Mouse (Mus musculus) hindbrain, embryonic 13.5 days (tissue): ENCODE results near the gene Larp6. TPM values are rescaled to one million over a fixed set of nuclear protein-coding genes. Genes with fewer than 3 reads are reported as not detected.

Experiments
- ATAC-seq: fragments of 200-750 bp; cut with Nextera tagmentation; 2 replicates; pipeline ENCODE4 v1.8.0; 2017; ENCODE audit warnings: moderate TSS enrichment; ENCODE audit not compliant: low FRiP score
- H3K27ac ChIP-seq: fragments of 300-500 bp; sonication (generic); 2 replicates; pipeline ENCODE4 v1.5.1; 2015; ENCODE audit warnings: inconsistent platforms, mild to moderate bottlenecking, moderate library complexity
- H3K27me3 ChIP-seq: fragments of 300-500 bp; sonication (generic); 2 replicates; pipeline ENCODE4 v1.6.1; 2015; ENCODE audit warnings: mild to moderate bottlenecking, inconsistent platforms
- H3K36me3 ChIP-seq: fragments of 300-500 bp; sonication (generic); 2 replicates; pipeline ENCODE4 v1.6.1; 2015; ENCODE audit warnings: mild to moderate bottlenecking, inconsistent platforms
- H3K4me1 ChIP-seq: fragments of 300-500 bp; sonication (generic); replicated peaks from 2 replicates; pipeline ENCODE4 v1.6.1; 2015; ENCODE audit warnings: inconsistent platforms
- H3K4me2 ChIP-seq: fragments of 300-500 bp; sonication (generic); 2 replicates; pipeline ENCODE4 v1.6.1; 2015; ENCODE audit warnings: inconsistent platforms, mild to moderate bottlenecking, moderate library complexity
- H3K4me3 ChIP-seq: fragments of 300-500 bp; sonication (generic); 2 replicates; pipeline ENCODE4 v1.5.1; 2015; ENCODE audit warnings: mild to moderate bottlenecking, inconsistent platforms
- H3K9ac ChIP-seq: fragments of 300-500 bp; sonication (generic); 2 replicates; pipeline ENCODE4 v1.6.1; 2015; ENCODE audit warnings: mild to moderate bottlenecking, inconsistent platforms
- H3K9me3 ChIP-seq: fragments of 300-500 bp; sonication (generic); 2 replicates; pipeline ENCODE4 v1.6.1; 2016; ENCODE audit warnings: inconsistent platforms
- WGBS: fragments of 180-500 bp; shearing (Covaris S2); methylation state at CpG from one replicate; pipeline ENCODE4 v1.1.7; 2015; 5-methylcytosine and 5-hydroxymethylcytosine counted together
- polyA plus RNA-seq: library from polyadenylated mRNA; unstranded; fragments of >200 nt; fragmentation: Nextera tagmentation; extraction: Ambion mirVana; gene quantifications from 2 replicates; pipeline ENCODE4 v1.2.1, GENCODE M21; 2015

Larp6 gene
- polyA plus RNA-seq, 1 experiment from 2014 or later = 10.3 TPM

- H3K36me3 ChIP-seq = no peaks in the 10 kb centered on the region
- H3K9me3 ChIP-seq = no peaks in the 10 kb centered on the region
- H3K4me3 ChIP-seq = no peak overlapping the region
- peaks cover 4% of the 10 kb centered on the region; the same call in 1 of the 2 replicates for H3K4me1 ChIP-seq
- H3K27ac ChIP-seq = no peak overlapping the region
- no peak overlapping the region for H3K9ac ChIP-seq
- WGBS = 83% methylated on average over 2 of the region's 2 CpGs
- ATAC-seq = no peak
- no peak overlapping the region for H3K4me2 ChIP-seq
- H3K27me3 ChIP-seq = no peaks in the 10 kb centered on the region
These were observed 35.4 kb downstream of the Larp6 start for GRCm38 (mm10) chr9:60748191-60748590.

- Histone ChIP-seq H3K9me3 (no peaks in the 10 kb centered on the region), H3K4me2 (no peak overlapping the region), H3K36me3 (no peaks in the 10 kb centered on the region), H3K27ac (no peak overlapping the region), H3K9ac (no peak overlapping the region), H3K4me1 (no peaks in the 10 kb centered on the region), H3K27me3 (no peaks in the 10 kb centered on the region), H3K4me3 (no peak overlapping the region)
- ATAC-seq = no peak
- WGBS = 85% methylated on average over 2 of the region's 2 CpGs
These were observed 36.3 kb downstream of the Larp6 start for GRCm38 (mm10) chr9:60749105-60749504.

GRCm38 (mm10) chr9:60751098-60751497 is 38.3 kb downstream of the Larp6 start:
- WGBS = 92% methylated on average over 5 of the region's 5 CpGs

GRCm38 (mm10) chr9:60751971-60752370 is 39.2 kb downstream of the Larp6 start:
- H3K9ac ChIP-seq = no peak overlapping the region
- no peaks in the 10 kb centered on the region for H3K9me3 ChIP-seq
- no peak overlapping the region for H3K4me2 ChIP-seq
- H3K4me3 ChIP-seq = no peak overlapping the region
- H3K27me3 ChIP-seq = no peaks in the 10 kb centered on the region
- no peaks in the 10 kb centered on the region for H3K4me1 ChIP-seq
- 61% methylated on average over 6 of the region's 6 CpGs for WGBS
- no peak overlapping the region for H3K27ac ChIP-seq
- no peak for ATAC-seq
- no peaks in the 10 kb centered on the region for H3K36me3 ChIP-seq

More at GRCm38 (mm10) chr9:60751098-60751497, 38.3 kb downstream of the Larp6 start:
- no peaks in the 10 kb centered on the region for H3K27me3 ChIP-seq
- no peaks in the 10 kb centered on the region for H3K4me1 ChIP-seq
- no peak overlapping the region for H3K4me2 ChIP-seq
- no peak for ATAC-seq
- H3K4me3 ChIP-seq = no peak overlapping the region
- no peaks in the 10 kb centered on the region for H3K9me3 ChIP-seq
- no peaks in the 10 kb centered on the region for H3K36me3 ChIP-seq
- H3K9ac ChIP-seq = no peak overlapping the region
- no peak overlapping the region for H3K27ac ChIP-seq

GRCm38 (mm10) chr9:60752636-60753035 is 39.8 kb downstream of the Larp6 start:
- H3K4me1 ChIP-seq = no peaks in the 10 kb centered on the region
- ATAC-seq = no peak
- no peak overlapping the region for H3K4me3 ChIP-seq
- H3K4me2 ChIP-seq = no peak overlapping the region
- H3K27me3 ChIP-seq = no peaks in the 10 kb centered on the region
- H3K27ac ChIP-seq = no peak overlapping the region
- no peaks in the 10 kb centered on the region for H3K36me3 ChIP-seq
- H3K9ac ChIP-seq = no peak overlapping the region
- H3K9me3 ChIP-seq = no peaks in the 10 kb centered on the region

GRCm38 (mm10) chr9:60756258-60756657 is 43.5 kb downstream of the Larp6 start:
- Histone ChIP-seq H3K36me3 (no peaks in the 10 kb centered on the region), H3K27ac (no peak overlapping the region), H3K9me3 (no peaks in the 10 kb centered on the region), H3K4me1 (no peaks in the 10 kb centered on the region), H3K4me3 (no peak overlapping the region), H3K9ac (no peak overlapping the region), H3K27me3 (no peaks in the 10 kb centered on the region), H3K4me2 (no peak overlapping the region)
- 38% methylated on average over 6 of the region's 6 CpGs for WGBS
- no peak for ATAC-seq

GRCm38 (mm10) chr9:60756866-60757740 is 44.3 kb downstream of the Larp6 start:
- no peak overlapping the region for H3K9ac ChIP-seq
- no peaks in the 10 kb centered on the region for H3K27me3 ChIP-seq
- H3K27ac ChIP-seq = 0 out of 2 replicates have a peak overlapping the region, but pooled peaks have one; percentile 18
- no peak overlapping the region for H3K4me3 ChIP-seq
- H3K4me2 ChIP-seq = no peak overlapping the region
- no peaks in the 10 kb centered on the region for H3K36me3 ChIP-seq
- no peaks in the 10 kb centered on the region for H3K9me3 ChIP-seq
- WGBS = 77% methylated on average over 15 of the region's 15 CpGs
- H3K4me1 ChIP-seq = no peaks in the 10 kb centered on the region
- ATAC-seq = no peak

- H3K4me1 ChIP-seq = no peaks in the 10 kb centered on the region
- H3K9ac ChIP-seq = no peak overlapping the region
- H3K27me3 ChIP-seq = no peaks in the 10 kb centered on the region
- H3K27ac ChIP-seq = no peak overlapping the region
- H3K9me3 ChIP-seq = no peaks in the 10 kb centered on the region
- 53% methylated on average over 5 of the region's 5 CpGs for WGBS
- no peaks in the 10 kb centered on the region for H3K36me3 ChIP-seq
- H3K4me2 ChIP-seq = no peak overlapping the region
- ATAC-seq = no peak
- no peak overlapping the region for H3K4me3 ChIP-seq
These were observed 45.0 kb downstream of the Larp6 start for GRCm38 (mm10) chr9:60757817-60758216.

GRCm38 (mm10) chr9:60759436-60760007 is 46.7 kb downstream of the Larp6 start:
- H3K4me1 ChIP-seq = no peaks in the 10 kb centered on the region
- no peaks in the 10 kb centered on the region for H3K9me3 ChIP-seq
- no peaks in the 10 kb centered on the region for H3K27me3 ChIP-seq
- no peak overlapping the region for H3K4me3 ChIP-seq
- WGBS = 75% methylated on average over 10 of the region's 10 CpGs
- no peak overlapping the region for H3K9ac ChIP-seq
- no peak overlapping the region for H3K4me2 ChIP-seq
- no peaks in the 10 kb centered on the region for H3K36me3 ChIP-seq
- H3K27ac ChIP-seq = no peak overlapping the region
- ATAC-seq = no peak

- Histone ChIP-seq H3K4me2 (no peak overlapping the region), H3K27me3 (no peaks in the 10 kb centered on the region), H3K27ac (no peak overlapping the region), H3K36me3 (no peaks in the 10 kb centered on the region), H3K4me1 (0 out of 2 replicates have a peak, but pooled peaks cover 7% of the 10 kb centered on the region), H3K4me3 (no peak overlapping the region), H3K9me3 (no peaks in the 10 kb centered on the region), H3K9ac (no peak overlapping the region)
- no peak for ATAC-seq
- 44% methylated on average over 2 of the region's 2 CpGs for WGBS
These were observed 52.4 kb downstream of the Larp6 start for GRCm38 (mm10) chr9:60765181-60765580.

- no peaks in the 10 kb centered on the region for H3K36me3 ChIP-seq
- H3K27ac ChIP-seq = no peak overlapping the region
- no peaks in the 10 kb centered on the region for H3K27me3 ChIP-seq
- WGBS = 75% methylated on average over 9 of the region's 9 CpGs
- no peak overlapping the region for H3K4me2 ChIP-seq
- no peaks in the 10 kb centered on the region for H3K9me3 ChIP-seq
- ATAC-seq = no peak
- no peak overlapping the region for H3K9ac ChIP-seq
- H3K4me1 ChIP-seq = 0 out of 2 replicates have a peak, but pooled peaks cover 7% of the 10 kb centered on the region
- no peak overlapping the region for H3K4me3 ChIP-seq
These were observed 55.6 kb downstream of the Larp6 start for GRCm38 (mm10) chr9:60768393-60768792.

- ATAC-seq = no peak
- WGBS = 82% methylated on average over 6 of the region's 6 CpGs
- no peaks in the 10 kb centered on the region for H3K27me3 ChIP-seq
These were observed 56.9 kb downstream of the Larp6 start for GRCm38 (mm10) chr9:60769711-60770111.

More at GRCm38 (mm10) chr9:60769711-60770111, 56.9 kb downstream of the Larp6 start:
- Histone ChIP-seq H3K27ac (no peak overlapping the region; the same call in 1 of the 2 replicates), H3K4me2 (no peak overlapping the region), H3K4me1 (0 out of 2 replicates have a peak, but pooled peaks cover 7% of the 10 kb centered on the region), H3K36me3 (no peaks in the 10 kb centered on the region), H3K9ac (no peak overlapping the region), H3K9me3 (no peaks in the 10 kb centered on the region), H3K4me3 (no peak overlapping the region)
